Mouse (Mus musculus): ENCODE data around the gene Nppa. TPM values are rescaled to one million over a fixed set of nuclear protein-coding genes. Genes with fewer than 3 reads are reported as not detected.

The Nppa gene
- not detected for polyA plus RNA-seq (2014; fragmentation: Illumina TruSeq; extraction: RNeasy Lipid Tissue Mini Kit (QIAGEN cat#74804); ENCODE audit: low read depth, low replicate concordance)

DNA sequence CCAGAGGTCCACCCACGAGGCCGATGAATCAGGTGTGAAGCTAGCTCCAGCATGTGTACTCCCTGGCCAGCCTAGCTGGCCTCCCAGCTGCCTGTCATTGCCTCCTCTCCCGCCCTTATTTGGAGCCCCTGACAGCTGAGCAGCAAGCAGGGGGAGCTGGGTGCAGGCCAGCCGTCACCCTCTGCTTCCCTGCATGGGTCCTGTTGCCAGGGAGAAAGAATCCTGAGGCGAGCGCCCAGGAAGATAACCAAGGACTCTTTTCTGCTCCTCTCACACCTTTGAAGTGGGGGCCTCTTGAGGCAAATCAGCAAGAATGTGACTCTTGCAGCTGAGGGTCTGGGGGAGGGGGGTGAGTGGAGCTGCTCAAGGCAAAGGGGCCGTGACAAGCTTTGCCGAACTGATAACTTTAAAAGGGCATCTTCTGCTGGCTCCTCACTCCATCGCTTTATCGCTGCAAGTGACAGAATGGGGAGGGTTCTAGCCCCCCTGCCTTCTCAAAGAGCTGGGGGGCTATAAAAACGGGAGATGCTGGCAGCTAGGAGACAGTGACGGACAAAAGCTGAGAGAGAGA is at the start of gene Nppa:
Nppa (plus strand) TSS at position 521 of the 571 bp plus-strand sequence.

DNA sequence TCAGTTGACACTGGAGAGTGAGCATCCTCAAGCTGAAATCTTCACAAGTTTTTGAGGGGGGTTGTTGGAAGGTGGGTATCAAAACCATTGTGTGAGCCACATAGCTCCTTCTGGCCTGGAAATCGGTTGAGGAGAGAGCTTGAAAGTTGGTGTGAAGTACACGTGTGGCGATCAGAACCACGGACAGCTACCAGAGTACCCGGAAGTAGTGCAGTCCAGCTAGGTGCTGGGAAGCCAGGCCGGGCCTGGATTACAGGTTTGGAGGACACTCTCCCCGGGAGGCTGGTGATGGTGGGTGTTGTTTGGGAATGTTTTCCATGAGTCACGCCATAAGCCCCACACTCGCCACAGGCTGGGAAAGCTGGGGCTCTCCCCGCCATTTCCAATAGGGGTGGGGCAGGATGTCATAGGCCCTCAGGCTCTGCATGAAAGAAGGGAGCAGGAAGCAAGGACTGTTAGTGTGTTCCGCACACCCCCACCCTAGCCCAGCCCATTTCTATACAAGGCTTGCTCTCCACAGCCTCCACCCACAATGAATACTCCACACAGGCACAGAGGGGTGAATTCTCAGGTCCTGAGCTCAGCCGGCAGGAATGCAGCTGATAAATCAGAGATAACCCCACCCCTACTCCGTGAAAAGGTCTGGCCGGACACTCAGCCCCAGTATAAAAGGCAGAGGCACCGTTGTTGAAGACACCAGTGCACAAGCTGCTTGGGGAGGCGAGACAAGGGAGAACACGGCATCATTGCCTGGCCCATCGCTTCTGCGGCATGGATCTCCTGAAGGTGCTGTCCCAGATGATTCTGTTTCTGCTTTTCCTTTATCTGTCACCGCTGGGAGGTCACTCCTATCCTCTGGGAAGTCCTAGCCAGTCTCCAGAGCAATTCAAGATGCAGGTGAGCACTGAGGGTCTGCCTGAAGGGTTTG is 15.1 kb upstream of the Nppa start, which contains the start of gene Nppb:
Nppb (plus strand) TSS at position 584 of the 928 bp plus-strand sequence.

DNA sequence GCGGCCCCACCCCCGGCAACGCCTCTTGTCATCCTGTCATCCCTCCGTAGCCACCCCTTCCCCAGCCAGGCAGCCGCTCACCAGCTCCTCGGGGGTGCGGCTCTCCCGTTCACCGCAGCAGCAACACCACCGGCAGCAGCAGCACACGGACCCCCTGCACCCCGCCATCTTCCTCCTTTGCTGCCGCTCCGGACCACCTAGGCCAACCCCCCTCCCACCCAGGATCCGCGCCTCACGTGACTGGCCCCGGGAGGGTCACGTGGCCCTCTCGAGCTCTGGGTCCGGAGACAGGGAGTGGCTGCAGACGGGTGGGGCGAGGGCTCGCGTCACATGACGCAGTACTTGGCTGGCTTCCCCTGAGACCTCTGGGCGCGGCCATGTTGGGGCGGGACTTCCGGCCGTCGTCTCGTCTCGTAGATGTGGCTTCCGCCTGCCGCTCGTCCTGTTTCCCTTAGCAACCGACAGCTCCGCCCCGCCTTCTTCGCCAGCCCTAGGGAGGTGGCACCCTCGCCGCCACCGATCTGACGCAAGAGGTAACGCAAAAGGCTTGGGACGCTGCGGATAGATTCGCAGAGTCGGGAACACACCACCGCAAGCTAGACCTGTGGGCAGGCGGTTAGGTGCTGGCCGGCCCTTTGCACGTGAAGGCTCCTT is 38.2 kb downstream of the Nppa start, which contains the start of the genes Clcn6 and Mthfr:
Clcn6 (minus strand) TSS at position 222 of the 654 bp plus-strand sequence.
Mthfr (plus strand) TSS at position 478 of the 654 bp plus-strand sequence.

Other genes starting within 250 kb of the Nppa start
- 53.2 TPM for gene Zfp984, start 190.9 kb upstream of the Nppa start, polyA plus RNA-seq (2014; fragmentation: Illumina TruSeq; extraction: RNeasy Lipid Tissue Mini Kit (QIAGEN cat#74804); ENCODE audit: low read depth, low replicate concordance)
- 19.8 TPM for gene Zfp933, start 152.4 kb upstream of the Nppa start, polyA plus RNA-seq (2014; fragmentation: Illumina TruSeq; extraction: RNeasy Lipid Tissue Mini Kit (QIAGEN cat#74804); ENCODE audit: low read depth, low replicate concordance)
- gene Miip, start 131.9 kb upstream of the Nppa start, polyA plus RNA-seq (2014; fragmentation: Illumina TruSeq; extraction: RNeasy Lipid Tissue Mini Kit (QIAGEN cat#74804); ENCODE audit: low read depth, low replicate concordance), result 0.24 TPM
- 9.0 TPM for gene Fv1, start 131.7 kb upstream of the Nppa start, polyA plus RNA-seq (2014; fragmentation: Illumina TruSeq; extraction: RNeasy Lipid Tissue Mini Kit (QIAGEN cat#74804); ENCODE audit: low read depth, low replicate concordance)
- 22.1 TPM for gene Mfn2, start 96.0 kb upstream of the Nppa start, polyA plus RNA-seq (2014; fragmentation: Illumina TruSeq; extraction: RNeasy Lipid Tissue Mini Kit (QIAGEN cat#74804); ENCODE audit: low read depth, low replicate concordance)
- gene Plod1, start 64.0 kb upstream of the Nppa start, polyA plus RNA-seq (2014; fragmentation: Illumina TruSeq; extraction: RNeasy Lipid Tissue Mini Kit (QIAGEN cat#74804); ENCODE audit: low read depth, low replicate concordance), result 1.7 TPM
- gene 2510039O18Rik, start 59.8 kb upstream of the Nppa start, polyA plus RNA-seq (2014; fragmentation: Illumina TruSeq; extraction: RNeasy Lipid Tissue Mini Kit (QIAGEN cat#74804); ENCODE audit: low read depth, low replicate concordance), result 7.5 TPM
- gene Nppb, start 14.9 kb upstream of the Nppa start, polyA plus RNA-seq (2014; fragmentation: Illumina TruSeq; extraction: RNeasy Lipid Tissue Mini Kit (QIAGEN cat#74804); ENCODE audit: low read depth, low replicate concordance), result not detected
- 6.7 TPM for gene Clcn6, start 38.1 kb downstream of the Nppa start, polyA plus RNA-seq (2014; fragmentation: Illumina TruSeq; extraction: RNeasy Lipid Tissue Mini Kit (QIAGEN cat#74804); ENCODE audit: low read depth, low replicate concordance)
- gene Mthfr, start 38.4 kb downstream of the Nppa start, polyA plus RNA-seq (2014; fragmentation: Illumina TruSeq; extraction: RNeasy Lipid Tissue Mini Kit (QIAGEN cat#74804); ENCODE audit: low read depth, low replicate concordance), result 2.7 TPM
- 17.1 TPM for gene Agtrap, start 87.3 kb downstream of the Nppa start, polyA plus RNA-seq (2014; fragmentation: Illumina TruSeq; extraction: RNeasy Lipid Tissue Mini Kit (QIAGEN cat#74804); ENCODE audit: low read depth, low replicate concordance)
- 1.5 TPM for gene Mad2l2, start 129.7 kb downstream of the Nppa start, polyA plus RNA-seq (2014; fragmentation: Illumina TruSeq; extraction: RNeasy Lipid Tissue Mini Kit (QIAGEN cat#74804); ENCODE audit: low read depth, low replicate concordance)
- gene Draxin, start 130.0 kb downstream of the Nppa start, polyA plus RNA-seq (2014; fragmentation: Illumina TruSeq; extraction: RNeasy Lipid Tissue Mini Kit (QIAGEN cat#74804); ENCODE audit: low read depth, low replicate concordance), result not detected
- gene Fbxo6, start 151.4 kb downstream of the Nppa start, polyA plus RNA-seq (2014; fragmentation: Illumina TruSeq; extraction: RNeasy Lipid Tissue Mini Kit (QIAGEN cat#74804); ENCODE audit: low read depth, low replicate concordance), result 1.1 TPM
- 2.9 TPM for gene Fbxo44, start 159.8 kb downstream of the Nppa start, polyA plus RNA-seq (2014; fragmentation: Illumina TruSeq; extraction: RNeasy Lipid Tissue Mini Kit (QIAGEN cat#74804); ENCODE audit: low read depth, low replicate concordance)
- not detected for gene Fbxo2, start 159.9 kb downstream of the Nppa start, polyA plus RNA-seq (2014; fragmentation: Illumina TruSeq; extraction: RNeasy Lipid Tissue Mini Kit (QIAGEN cat#74804); ENCODE audit: low read depth, low replicate concordance)

Data from kidney, adult 10 weeks (tissue).